Comparison of ENCODE assay signal across 8 mouse cellular contexts in the genomic region with DNA sequence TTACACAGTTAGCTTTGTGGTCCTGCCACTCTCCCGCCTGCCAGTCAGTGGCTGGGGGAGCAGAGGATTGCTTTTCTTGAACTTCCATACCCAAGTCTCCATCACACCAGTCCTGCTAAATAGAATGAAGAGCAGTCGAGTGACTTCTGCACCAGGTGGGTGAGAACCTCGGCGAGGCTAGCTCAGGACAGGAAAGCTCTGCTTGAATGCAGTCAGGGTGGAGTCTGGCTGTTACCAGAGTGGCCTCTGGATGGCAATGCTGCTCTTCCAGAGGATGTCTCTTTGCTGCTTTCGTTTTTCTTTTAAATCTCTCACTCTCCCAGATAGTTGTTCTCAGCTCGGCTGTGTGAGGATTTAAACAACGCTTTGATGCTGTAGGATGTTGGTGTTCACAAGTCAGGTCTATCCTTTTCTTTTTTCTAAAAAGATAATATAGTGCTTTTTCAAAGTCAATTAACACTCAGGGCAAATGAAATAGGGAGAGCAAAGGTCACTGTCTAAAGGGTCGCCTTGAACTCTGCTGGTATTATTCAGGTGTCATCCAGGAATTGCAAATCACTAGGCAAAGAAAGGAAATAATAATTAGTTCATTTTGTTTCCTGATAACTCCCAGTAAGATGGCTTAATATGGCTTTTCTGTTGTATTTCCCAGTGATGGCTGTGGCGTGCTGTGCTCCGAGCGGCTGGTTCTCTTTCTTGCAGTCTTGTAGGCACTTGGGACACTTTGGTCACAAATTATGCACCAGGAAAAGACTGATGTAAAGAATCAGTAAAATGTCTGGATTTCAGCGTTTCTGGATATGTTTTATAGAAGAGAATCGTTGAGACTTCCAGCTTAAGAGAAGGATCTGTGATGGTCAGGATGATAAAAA.
DNase-seq lines count a peak whose midpoint lies in the region; ATAC-seq and TF ChIP-seq lines count a peak whose summit lies in the region.

No protein-coding gene starts in this region.

- H3K36me3 ChIP-seq in intestine, embryonic 14.5 days (ENCODE audit: control insufficient read depth, insufficient read depth, low read length), result no peaks in the 10 kb centered on the region
- H3K36me3 ChIP-seq in midbrain, postnatal 0 days (ENCODE audit: insufficient read depth, low read length), result no peaks in the 10 kb centered on the region

- ATAC-seq in intestine, embryonic 14.5 days (replicated peaks; ENCODE audit: low FRiP score, low TSS enrichment, low read depth), result peak; percentile 81; the same call in 1 of the 2 replicates
- ATAC-seq in midbrain, postnatal 0 days (ENCODE audit: low FRiP score), result peak; percentile 82; the same call in 1 of the 2 replicates
- ATAC-seq in CD4-positive, CD25-positive, alpha-beta regulatory T cell, adult 4 months, result no peak

- DNase-seq in ZHBTc4 (ENCODE audit: low read depth, low spot score), result peak; percentile 22
- peak; percentile 16 for DNase-seq in cerebellum, adult 8-10 months
- DNase-seq in forelimb bud, embryonic 11.5 days (ENCODE audit: low read depth, low spot score), result peak; percentile 56
- DNase-seq in intestine, embryonic 14.5 days (ENCODE audit: low spot score), result peak; percentile 74
- peak; percentile 77 to 88 for DNase-seq in left cerebral cortex, postnatal 25 days (ENCODE audit: low spot score in 2 of 2)
- DNase-seq in midbrain, postnatal 0 days (ENCODE audit: low spot score), result peak; percentile 86
- peak; percentile 15 for DNase-seq in testis, postnatal 14 days (ENCODE audit: low spot score)

- intact Hi-C loops in left cerebral cortex, postnatal 25 days (cut with DNase I), result no loop called here

- H3K4me1 ChIP-seq in intestine, embryonic 14.5 days (replicated peaks; ENCODE audit: control insufficient read depth, insufficient read depth, low read length), result no peaks in the 10 kb centered on the region
- no peaks in the 10 kb centered on the region for H3K4me1 ChIP-seq in midbrain, postnatal 0 days (ENCODE audit: insufficient read depth, low read length)

- peak overlapping the region; percentile 26; the same call in 1 of the 2 replicates for H3K4me2 ChIP-seq in intestine, embryonic 14.5 days (ENCODE audit: low read length)
- H3K4me2 ChIP-seq in midbrain, postnatal 0 days (ENCODE audit: low read depth, low read length, poor library complexity, severe bottlenecking), result peak overlapping the region; percentile 20; the same call in 1 of the 2 replicates

- H3K27ac ChIP-seq in intestine, embryonic 14.5 days (ENCODE audit: low read depth), result no peak overlapping the region
- no peak overlapping the region for H3K27ac ChIP-seq in midbrain, postnatal 0 days (ENCODE audit: low read depth, low read length)

- H3K9me3 ChIP-seq in intestine, embryonic 14.5 days (ENCODE audit: control insufficient read depth, low read length), result no peaks in the 10 kb centered on the region
- no peaks in the 10 kb centered on the region for H3K9me3 ChIP-seq in midbrain, postnatal 0 days (ENCODE audit: low read length)

- no peaks in the 10 kb centered on the region for H3K27me3 ChIP-seq in intestine, embryonic 14.5 days (replicated peaks; ENCODE audit: control insufficient read depth, insufficient read depth, low read length)
- no peaks in the 10 kb centered on the region for H3K27me3 ChIP-seq in midbrain, postnatal 0 days (ENCODE audit: insufficient read depth, low read length)

- no peak overlapping the region for H3K9ac ChIP-seq in intestine, embryonic 14.5 days (ENCODE audit: low read length)
- no peak overlapping the region for H3K9ac ChIP-seq in midbrain, postnatal 0 days (replicated peaks; ENCODE audit: low read length, poor library complexity, severe bottlenecking)

- peak; percentile 95 for TF ChIP-seq CTCF in midbrain, postnatal 0 days (IDR thresholded peaks at IDR 0.05)

- 37% methylated on average over 13 of the region's 13 CpGs for WGBS in intestine, embryonic 14.5 days
- WGBS in midbrain, postnatal 0 days, result 25% methylated on average over 13 of the region's 13 CpGs

- H3K4me3 ChIP-seq in intestine, embryonic 14.5 days (ENCODE audit: low read depth, low read length), result no peak overlapping the region
- H3K4me3 ChIP-seq in midbrain, postnatal 0 days (ENCODE audit: low read depth, low read length), result no peak overlapping the region

Comparison
In these comparisons a context has a peak if more than half of its experiments do, and no peak if none do; other contexts are left out.
1. DNase-seq: peak in every context shown above with its lines; median percentile 86 in midbrain, postnatal 0 days; 82 in left cerebral cortex, postnatal 25 days; 74 in intestine, embryonic 14.5 days; 56 in forelimb bud, embryonic 11.5 days; 22 in ZHBTc4; 16 in cerebellum, adult 8-10 months; 15 in testis, postnatal 14 days.